In genomic region chr9:56866430-56866829, GRCm38 (mm10) we compare ENCODE assay signal across 11 mouse cellular contexts. TPM values are rescaled to one million over a fixed set of nuclear protein-coding genes. Genes with fewer than 3 reads are reported as not detected.
DNase-seq lines count a peak whose midpoint lies in the region; ATAC-seq and TF ChIP-seq lines count a peak whose summit lies in the region.
"Had no signal": no experiment of that assay in that cellular context is flagged by ENCODE, and none has a peak within 500 bp of the region (broad histone marks: within the 10 kb centered on the region; RNA-seq: fewer than 3 reads in every experiment).

No protein-coding gene starts in this region.

- no peak for TF ChIP-seq CTCF in cortical plate, adult 2 months (IDR thresholded peaks at IDR 0.05; ENCODE audit: extremely low read depth, insufficient read depth, low read length)
- TF ChIP-seq CTCF in thymus, adult 2 months (IDR thresholded peaks at IDR 0.05; ENCODE audit: borderline replicate concordance, control insufficient read depth, extremely low read depth, insufficient read depth, low read length, poor library complexity), result no peak

- H3K27ac ChIP-seq in kidney, embryonic 15.5 days, result peak overlapping the region; percentile 56
- H3K27ac ChIP-seq in cortical plate, adult 2 months (ENCODE audit: insufficient read depth, low read length), result no peak overlapping the region
- H3K27ac ChIP-seq in limb, embryonic 12.5 days, result peak overlapping the region; percentile 76; the same call in 1 of the 2 replicates
- no peak overlapping the region for H3K27ac ChIP-seq in thymus, adult 2 months (ENCODE audit: control insufficient read depth, insufficient read depth, low read length)

- H3K9me3 ChIP-seq in kidney, embryonic 15.5 days (replicated peaks), result no peaks in the 10 kb centered on the region
- no peaks in the 10 kb centered on the region for H3K9me3 ChIP-seq in limb, embryonic 12.5 days

- peak overlapping the region; percentile 75 for H3K4me2 ChIP-seq in kidney, embryonic 15.5 days
- H3K4me2 ChIP-seq in limb, embryonic 12.5 days, result peak overlapping the region; percentile 68

- H3K4me1 ChIP-seq in kidney, embryonic 15.5 days, result peaks cover 89% of the 10 kb centered on the region
- H3K4me1 ChIP-seq in cortical plate, adult 2 months (ENCODE audit: control insufficient read depth, insufficient read depth, low read length), result peaks cover 4% of the 10 kb centered on the region; the same call in 1 of the 2 replicates
- H3K4me1 ChIP-seq in limb, embryonic 12.5 days (replicated peaks), result peaks cover 79% of the 10 kb centered on the region
- H3K4me1 ChIP-seq in thymus, adult 2 months (replicated peaks; ENCODE audit: control insufficient read depth, insufficient read depth, low read length), result peaks cover 6% of the 10 kb centered on the region; the same call in 1 of the 2 replicates

- WGBS in kidney, embryonic 15.5 days, result 69% methylated on average over 5 of the region's 5 CpGs
- 83% methylated on average over 5 of the region's 5 CpGs for WGBS in limb, embryonic 12.5 days
- WGBS in thymus, adult 2 months, result 91% methylated on average over 5 of the region's 5 CpGs

- no peaks in the 10 kb centered on the region for H3K27me3 ChIP-seq in kidney, embryonic 15.5 days
- peaks cover 4% of the 10 kb centered on the region; the same call in 1 of the 2 replicates for H3K27me3 ChIP-seq in limb, embryonic 12.5 days
- H3K27me3 ChIP-seq in thymus, adult 2 months (ENCODE audit: control insufficient read depth, insufficient read depth, low read length), result no peaks in the 10 kb centered on the region

- TF ChIP-seq POLR2A in cortical plate, adult 2 months (IDR thresholded peaks at IDR 0.05; ENCODE audit: extremely low read depth, insufficient read depth, low read length), result no peak
- TF ChIP-seq POLR2A in thymus, adult 2 months (IDR thresholded peaks at IDR 0.05; ENCODE audit: control insufficient read depth, extremely low read depth, insufficient read depth, low read length, poor library complexity), result no peak

- 0 out of 2 replicates have a peak overlapping the region, but pooled peaks have one; percentile 58 for H3K9ac ChIP-seq in kidney, embryonic 15.5 days
- H3K9ac ChIP-seq in limb, embryonic 12.5 days (replicated peaks), result peak overlapping the region; percentile 72

- H3K4me3 ChIP-seq in kidney, embryonic 15.5 days (replicated peaks), result peak overlapping the region; percentile 53
- H3K4me3 ChIP-seq in cortical plate, adult 2 months (ENCODE audit: insufficient read depth, low read length), result peak overlapping the region; percentile 17; the same call in 1 of the 2 replicates
- peak overlapping the region; percentile 51 for H3K4me3 ChIP-seq in limb, embryonic 12.5 days (replicated peaks)
- H3K4me3 ChIP-seq in thymus, adult 2 months (ENCODE audit: control insufficient read depth, insufficient read depth, low read length), result no peak overlapping the region

- H3K36me3 ChIP-seq in kidney, embryonic 15.5 days, result no peaks in the 10 kb centered on the region
- no peaks in the 10 kb centered on the region for H3K36me3 ChIP-seq in limb, embryonic 12.5 days
- H3K36me3 ChIP-seq in thymus, adult 2 months (ENCODE audit: control insufficient read depth, insufficient read depth, low read length), result no peaks in the 10 kb centered on the region

- DNase-seq in kidney, postnatal 25 days, result no peak
- DNase-seq in NIH3T3 (ENCODE audit: low read depth), result peak; percentile 55
- no peak for DNase-seq in thymus, adult 2 months
- DNase-seq: adrenal gland, postnatal 36 days; cerebellum, adult 8-10 months; gastrocnemius, postnatal 14 days; liver had no signal

- ATAC-seq in kidney, embryonic 15.5 days (replicated peaks; ENCODE audit: low FRiP score), result no peak
- ATAC-seq in limb, embryonic 12.5 days (ENCODE audit: insufficient number of reproducible peaks, insufficient read depth, low FRiP score, low TSS enrichment, low read depth), result no peak
- no peak for ATAC-seq in erythroid progenitor cell, adult 5-6 weeks (replicated peaks; ENCODE audit: low FRiP score, poor library complexity, severe bottlenecking)

RNA-seq across cellular contexts. Expression of gene Cspg4, which starts 1.6 kb away (rescaled TPM):
- polyA plus RNA-seq in kidney, embryonic 15.5 days (2015; fragmentation: Nextera tagmentation; extraction: Ambion mirVana), result 25.0 and 26.5 TPM in 2 replicates
- 12.5 and 13.3 TPM in 2 replicates for polyA plus RNA-seq in cortical plate, adult 2 months (2012; rRNA removed)
- polyA plus RNA-seq in limb, embryonic 12.5 days (2016; fragmentation: Nextera tagmentation; extraction: Ambion mirVana), result 13.8 and 17.5 TPM in 2 replicates
- not detected in 2 replicates for total RNA-seq in erythroid progenitor cell, adult 5-6 weeks (2015; ENCODE audit: low replicate concordance)
- total RNA-seq in erythroid progenitor cell, adult 5-6 weeks (2017; ENCODE audit: low replicate concordance), result not detected in 2 replicates
- polyA plus RNA-seq in thymus, adult 2 months (2012; rRNA removed), result 3.5 and 3.6 TPM in 2 replicates

RNA-seq across cellular contexts. Expression of gene Odf3l1, which starts 2.0 kb away (rescaled TPM):
- polyA plus RNA-seq in kidney, embryonic 15.5 days (2015; fragmentation: Nextera tagmentation; extraction: Ambion mirVana), result 0.17 and 0.22 TPM in 2 replicates
- polyA plus RNA-seq in cortical plate, adult 2 months (2012; rRNA removed), result 0.11 and 0.38 TPM in 2 replicates
- 0.52 and 0.53 TPM in 2 replicates for polyA plus RNA-seq in limb, embryonic 12.5 days (2016; fragmentation: Nextera tagmentation; extraction: Ambion mirVana)
- not detected in 2 replicates for total RNA-seq in erythroid progenitor cell, adult 5-6 weeks (2015; ENCODE audit: low replicate concordance)
- total RNA-seq in erythroid progenitor cell, adult 5-6 weeks (2017; ENCODE audit: low replicate concordance), result not detected in 2 replicates
- polyA plus RNA-seq in thymus, adult 2 months (2012; rRNA removed), result 2.2 TPM in 2 replicates

Comparison
In these comparisons a context has a peak if more than half of its experiments do, and no peak if none do; other contexts are left out.
1. H3K27ac ChIP-seq: peak in kidney, embryonic 15.5 days (single experiment) and limb, embryonic 12.5 days (single experiment); none in cortical plate, adult 2 months (single experiment) and thymus, adult 2 months (single experiment).